Mouse (Mus musculus) limb, embryonic 10.5 days (tissue): ENCODE data around the gene C1galt1. TPM values are rescaled to one million over a fixed set of nuclear protein-coding genes. Genes with fewer than 3 reads are reported as not detected.

Experiments
- DNase-seq: peaks from one replicate; pipeline ENCODE4 v3.0.0-alpha.2; 2017; ENCODE audit warnings: low spot score
- H3K27ac ChIP-seq: fragments of 300-500 bp; sonication (generic); 2 replicates; pipeline ENCODE4 v1.5.1; 2016; ENCODE audit warnings: mild to moderate bottlenecking
- H3K27me3 ChIP-seq: fragments of 300-500 bp; sonication (generic); 2 replicates; pipeline ENCODE4 v1.6.1; 2016; ENCODE audit warnings: low read depth, mild to moderate bottlenecking; ENCODE audit not compliant: poor library complexity, severe bottlenecking
- H3K36me3 ChIP-seq: fragments of 300-500 bp; sonication (generic); 2 replicates; pipeline ENCODE4 v1.6.1; 2016; ENCODE audit warnings: mild to moderate bottlenecking, moderate library complexity
- H3K4me1 ChIP-seq: fragments of 300-500 bp; sonication (generic); 2 replicates; pipeline ENCODE4 v1.6.1; 2016
- H3K4me3 ChIP-seq: fragments of 300-500 bp; sonication (generic); 2 replicates; pipeline ENCODE4 v1.5.1; 2016; ENCODE audit warnings: mild to moderate bottlenecking, moderate library complexity
- H3K9me3 ChIP-seq: fragments of 300-500 bp; sonication (generic); replicated peaks from 2 replicates; pipeline ENCODE4 v1.6.1; 2016; ENCODE audit warnings: mild to moderate bottlenecking
- WGBS: fragments of 180-500 bp; shearing (Covaris S2); methylation state at CpG from one replicate; pipeline ENCODE4 v1.1.7; 2016; 5-methylcytosine and 5-hydroxymethylcytosine counted together
- polyA plus RNA-seq: library from polyadenylated mRNA; unstranded; fragments of >200 nt; fragmentation: Nextera tagmentation; extraction: Ambion mirVana; gene quantifications from 2 replicates; pipeline ENCODE4 v1.2.1, GENCODE M21; 2016

The C1galt1 gene
- polyA plus RNA-seq, 1 experiment from 2014 or later, result 2.9 TPM

GRCm38 (mm10) chr6:7882520-7882919, 37.9 kb downstream of the C1galt1 start:
- H3K27ac ChIP-seq, result no peak overlapping the region
- no peaks in the 10 kb centered on the region for H3K36me3 ChIP-seq
- DNase-seq, result no peak
- WGBS, result 90% methylated on average over 13 of the region's 13 CpGs
- H3K4me1 ChIP-seq, result no peaks in the 10 kb centered on the region
- H3K4me3 ChIP-seq, result no peak overlapping the region
- no peaks in the 10 kb centered on the region for H3K9me3 ChIP-seq
- no peaks in the 10 kb centered on the region for H3K27me3 ChIP-seq

- Histone ChIP-seq H3K9me3 (no peaks in the 10 kb centered on the region), H3K4me1 (no peaks in the 10 kb centered on the region), H3K4me3 (no peak overlapping the region), H3K36me3 (no peaks in the 10 kb centered on the region), H3K27me3 (no peaks in the 10 kb centered on the region), H3K27ac (no peak overlapping the region)
- no peak for DNase-seq
- 77% methylated on average over 5 of the region's 5 CpGs for WGBS
Measured at GRCm38 (mm10) chr6:7885994-7886684, 41.5 kb downstream of the C1galt1 start.

GRCm38 (mm10) chr6:7886685-7887004, 42.0 kb downstream of the C1galt1 start:
- Histone ChIP-seq H3K4me3 (no peak overlapping the region), H3K4me1 (no peaks in the 10 kb centered on the region), H3K27ac (no peak overlapping the region), H3K36me3 (no peaks in the 10 kb centered on the region), H3K27me3 (no peaks in the 10 kb centered on the region), H3K9me3 (no peaks in the 10 kb centered on the region)
- no peak for DNase-seq
- WGBS, result 81% methylated on average over 2 of the region's 2 CpGs

GRCm38 (mm10) chr6:7896339-7896738, 51.7 kb downstream of the C1galt1 start:
- H3K9me3 ChIP-seq, result no peaks in the 10 kb centered on the region

GRCm38 (mm10) chr6:7912015-7912414, 67.4 kb downstream of the C1galt1 start:
- no peak overlapping the region for H3K27ac ChIP-seq
- 74% methylated on average over 2 of the region's 2 CpGs for WGBS
- H3K4me1 ChIP-seq, result no peaks in the 10 kb centered on the region
- no peak for DNase-seq
- no peaks in the 10 kb centered on the region for H3K9me3 ChIP-seq
- H3K4me3 ChIP-seq, result no peak overlapping the region
- no peaks in the 10 kb centered on the region for H3K27me3 ChIP-seq
- H3K36me3 ChIP-seq, result no peaks in the 10 kb centered on the region

More at GRCm38 (mm10) chr6:7896339-7896738, 51.7 kb downstream of the C1galt1 start:
- H3K27ac ChIP-seq, result no peak overlapping the region
- no peak overlapping the region for H3K4me3 ChIP-seq
- no peaks in the 10 kb centered on the region for H3K27me3 ChIP-seq
- H3K4me1 ChIP-seq, result no peaks in the 10 kb centered on the region
- H3K36me3 ChIP-seq, result no peaks in the 10 kb centered on the region
- 93% methylated on average over 5 of the region's 5 CpGs for WGBS
- no peak for DNase-seq

Other genes with a start within 250 kb of the C1galt1 start
- gene Asns, start 151.6 kb upstream of the C1galt1 start, polyA plus RNA-seq, result 100.0 and 126 TPM in 2 replicates